Mouse (Mus musculus) adrenal gland, adult 8-10 months (tissue): ENCODE measurements around the gene Kcnq4. TPM values are rescaled to one million over a fixed set of nuclear protein-coding genes. Genes with fewer than 3 reads are reported as not detected.
A peak's percentile ranks its signal among the peaks of the same experiment; 100 is the strongest.

Experiments used
- DNase-seq: peaks from one replicate; pipeline ENCODE4 v3.0.0; 2022
- total RNA-seq, 4 experiments: library from RNA; stranded (reverse); gene quantifications; 2 replicates each; pipeline ENCODE4 v1.2.4; 2022

Kcnq4 gene
- total RNA-seq, 4 experiments from 2014 or later, result 1.8 to 3.5 (median 2.9) TPM

DNA sequence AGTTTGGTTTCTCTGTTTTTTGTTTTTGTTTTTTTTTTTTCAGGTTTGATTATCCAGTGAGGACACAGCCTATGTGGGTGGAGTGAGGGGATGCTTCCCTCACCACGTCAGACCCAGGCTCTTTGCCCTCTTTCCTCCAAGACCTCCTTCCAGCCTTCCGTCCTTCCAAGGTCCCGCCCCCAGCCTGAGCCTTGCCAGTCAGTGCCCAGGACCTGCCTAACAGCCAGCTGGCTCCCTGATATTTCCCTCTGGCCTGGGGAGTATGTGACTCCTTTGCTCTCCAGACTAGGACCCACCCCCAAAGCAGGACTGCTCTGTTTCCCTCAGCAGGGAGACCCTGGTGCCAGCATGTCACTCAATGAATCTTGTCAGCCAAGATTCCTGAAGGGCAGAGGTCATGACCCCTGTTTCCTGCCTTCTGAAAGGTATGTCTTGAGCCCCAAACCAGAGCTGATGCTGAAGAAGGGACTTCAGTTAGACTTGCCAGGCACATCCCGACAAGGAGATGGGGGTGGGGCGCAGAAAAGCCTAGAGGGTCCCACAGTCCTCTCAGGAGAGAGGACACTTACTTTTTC, 22.8 kb downstream of the Kcnq4 start:
- DNase-seq, result no peak

- no peak for DNase-seq
Measured at GRCm38 (mm10) chr4:120721574-120721973, 26.8 kb downstream of the Kcnq4 start.

- no peak for DNase-seq
Measured at GRCm38 (mm10) chr4:120719152-120719551, 29.3 kb downstream of the Kcnq4 start.

- DNase-seq, result no peak
Measured at GRCm38 (mm10) chr4:120717591-120717990, 30.8 kb downstream of the Kcnq4 start.

DNA sequence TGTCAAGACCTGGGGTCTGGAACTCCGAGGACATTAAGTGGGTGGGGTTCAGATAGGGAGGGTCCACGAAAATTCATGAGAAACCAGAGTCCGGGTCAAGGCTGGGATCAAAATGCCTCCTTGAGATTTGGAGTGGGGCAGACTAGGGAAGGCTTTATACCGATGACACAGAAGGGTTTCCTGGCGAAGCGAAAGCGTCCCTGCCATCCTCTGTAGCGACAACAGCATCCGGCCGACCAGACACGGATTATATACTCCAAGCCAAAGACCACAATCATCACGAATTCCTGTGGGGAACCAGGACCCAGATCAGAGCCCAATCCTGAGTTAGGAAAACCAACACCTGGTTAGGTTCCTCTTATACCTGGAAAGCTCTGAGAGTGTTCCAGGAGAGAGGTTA, 31.6 kb downstream of the Kcnq4 start:
- DNase-seq, result no peak

DNA sequence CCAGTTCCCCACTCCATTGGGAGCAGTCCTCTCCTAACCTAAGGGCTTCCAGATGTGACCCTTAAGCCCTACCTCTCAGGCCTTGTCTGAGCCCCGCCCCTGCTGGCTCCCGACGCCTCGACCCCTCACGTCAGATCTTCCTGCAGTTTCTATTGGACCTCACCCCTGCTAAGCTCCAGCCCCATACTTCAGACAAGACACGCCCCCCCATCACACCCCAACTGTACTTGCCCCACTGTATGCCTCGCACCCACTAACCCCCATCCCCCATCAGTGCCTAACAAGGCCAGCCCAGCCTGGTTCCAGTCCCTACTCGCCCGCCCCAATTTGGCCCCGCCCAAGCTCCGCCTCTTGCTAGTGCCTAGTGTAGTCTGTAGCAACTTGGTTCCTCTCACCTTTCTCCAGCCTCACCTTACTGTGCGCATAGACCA, 32.3 kb downstream of the Kcnq4 start:
- DNase-seq, result peak; percentile 55

DNA sequence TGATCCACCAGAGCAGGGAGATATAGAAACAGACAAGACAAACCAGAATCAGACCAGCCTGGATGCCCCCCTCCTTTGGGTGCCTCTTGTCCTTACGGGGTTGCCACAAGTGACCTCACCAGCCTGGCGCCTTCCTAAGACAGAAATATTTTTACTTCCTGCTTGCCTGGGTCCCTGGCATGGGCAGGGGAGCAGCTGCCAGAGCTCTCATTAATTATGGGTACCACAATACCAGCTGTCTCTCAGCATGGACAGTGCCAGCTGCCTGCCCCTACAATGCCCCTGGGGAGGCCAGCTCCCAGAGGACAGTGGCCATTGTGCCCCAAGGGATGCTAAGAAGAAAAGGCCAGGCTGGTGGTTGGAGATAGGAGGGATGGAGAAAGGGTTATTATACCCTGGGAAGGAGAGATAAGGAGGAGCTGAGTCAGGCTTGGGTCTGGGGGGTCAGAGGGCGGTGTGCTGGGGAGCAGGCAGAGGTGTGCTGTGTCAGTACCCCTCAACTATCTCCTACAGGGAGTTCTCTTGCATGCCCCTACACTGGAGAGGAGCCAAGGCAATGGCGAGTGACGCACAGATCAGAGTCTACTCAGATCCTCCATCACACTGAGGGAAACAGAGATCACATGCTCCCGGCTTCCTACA, 34.4 kb downstream of the Kcnq4 start:
- no peak for DNase-seq

- DNase-seq, result no peak
Measured at GRCm38 (mm10) chr4:120713021-120713420, 35.4 kb downstream of the Kcnq4 start.

- DNase-seq, result no peak
Measured at GRCm38 (mm10) chr4:120712236-120712635, 36.2 kb downstream of the Kcnq4 start.

DNA sequence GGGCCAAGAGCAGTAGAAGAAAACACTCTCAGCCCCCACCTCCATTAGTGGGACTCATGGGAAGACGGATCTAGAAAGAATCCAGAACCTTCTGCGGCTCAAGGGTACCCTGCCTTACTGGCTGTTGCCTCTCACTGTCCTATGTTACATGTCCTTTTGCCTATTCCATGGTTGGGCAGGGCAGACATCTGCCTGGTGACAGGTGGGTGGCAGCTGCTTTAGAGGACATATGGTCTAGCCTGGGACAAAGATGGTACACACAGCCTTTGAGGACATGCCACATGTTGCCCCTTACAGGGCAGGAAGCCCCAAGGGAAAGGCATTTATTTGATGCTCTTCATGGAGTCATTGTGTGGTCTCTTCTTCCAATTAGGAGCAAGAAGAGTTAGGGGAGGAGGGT, 45.9 kb downstream of the Kcnq4 start:
- no peak for DNase-seq

DNA sequence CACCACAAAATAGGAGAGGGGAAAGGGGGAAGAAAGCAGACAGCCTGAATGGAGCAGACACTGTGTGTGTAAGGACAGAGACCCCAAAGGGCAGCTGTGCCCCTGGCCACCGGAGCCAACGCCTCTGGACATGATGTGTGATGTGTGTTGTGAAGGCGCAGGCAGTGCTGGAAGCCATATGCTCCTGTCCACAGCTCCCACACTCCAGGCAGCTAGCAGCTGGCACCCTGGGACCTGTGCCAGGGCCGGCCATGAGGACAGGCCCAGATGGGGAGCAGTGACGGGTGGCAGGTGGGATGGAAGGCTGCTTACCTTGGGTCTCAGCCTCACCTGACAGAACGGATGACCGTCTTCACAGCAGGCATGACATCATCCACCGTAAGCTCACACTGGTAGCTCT, 46.4 kb downstream of the Kcnq4 start:
- DNase-seq, result no peak

GRCm38 (mm10) chr4:120701180-120701579, 47.2 kb downstream of the Kcnq4 start:
- DNase-seq, result no peak

GRCm38 (mm10) chr4:120697799-120698484, 50.5 kb downstream of the Kcnq4 start:
- DNase-seq, result no peak

GRCm38 (mm10) chr4:120697353-120697752, 51.1 kb downstream of the Kcnq4 start:
- no peak for DNase-seq

DNA sequence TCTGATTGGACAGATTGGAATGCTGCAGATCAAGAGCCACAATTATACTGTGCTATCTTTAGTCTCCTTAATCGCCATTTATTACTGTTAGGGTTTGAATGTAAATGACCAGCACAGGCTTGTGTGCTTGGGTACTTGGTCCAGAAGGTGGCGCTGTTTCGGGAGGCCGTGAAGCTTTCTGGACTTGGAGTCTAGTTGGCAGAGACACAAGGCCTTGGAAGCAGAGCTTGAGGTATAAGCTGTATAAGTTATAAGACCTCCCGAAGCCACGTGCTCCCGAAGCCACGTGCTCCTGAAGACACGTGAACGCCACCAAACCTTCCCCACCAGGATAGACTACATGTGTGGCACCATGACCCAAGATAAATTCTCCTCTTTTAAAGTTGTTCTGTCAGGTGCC, 55.7 kb downstream of the Kcnq4 start:
- peak; percentile 47 for DNase-seq

DNA sequence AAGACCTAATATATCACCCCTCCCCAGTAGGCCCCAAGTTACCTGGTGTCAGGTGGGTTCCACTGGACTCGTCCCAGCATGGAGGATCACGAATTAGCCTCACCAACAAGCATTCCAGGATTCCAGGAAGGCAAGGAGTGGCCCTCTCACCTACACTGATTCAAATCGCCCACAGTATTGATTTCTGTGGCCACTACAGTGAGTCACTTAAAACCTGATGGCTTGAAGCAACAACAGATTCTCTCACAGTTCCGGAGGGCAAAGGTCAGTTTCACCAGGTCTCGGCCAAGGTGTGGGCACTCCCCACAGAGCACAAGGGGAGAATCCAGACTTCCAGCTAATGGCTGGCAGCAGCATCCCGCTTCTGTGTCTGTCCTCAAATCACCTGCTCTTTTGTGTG, 59.1 kb downstream of the Kcnq4 start:
- no peak for DNase-seq

DNA sequence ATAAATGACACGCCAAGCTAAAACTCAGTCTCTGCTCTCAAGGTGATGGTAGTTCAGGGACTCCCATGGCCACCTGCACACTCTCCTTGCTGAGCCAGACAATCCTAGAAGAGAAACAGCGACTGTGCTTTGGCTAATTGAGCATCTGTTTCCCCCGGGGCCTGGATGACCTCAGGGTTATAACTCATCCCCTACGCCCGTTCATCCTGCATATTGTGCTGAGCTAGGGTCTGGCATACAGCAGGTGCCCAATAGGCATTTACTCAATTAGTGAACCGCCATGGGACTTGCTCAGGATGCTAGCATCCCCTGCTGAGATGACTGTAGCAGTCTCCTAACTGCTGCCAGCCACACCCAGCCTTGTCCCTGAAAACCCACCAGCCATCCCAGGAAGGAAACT, 61.1 kb downstream of the Kcnq4 start:
- DNase-seq, result no peak

- no peak for DNase-seq
Measured at GRCm38 (mm10) chr4:120683278-120683997, 65.0 kb downstream of the Kcnq4 start.

- DNase-seq, result peak; percentile 29
Measured at GRCm38 (mm10) chr4:120682168-120682567, 66.2 kb downstream of the Kcnq4 start.

GRCm38 (mm10) chr4:120680953-120681352, 67.5 kb downstream of the Kcnq4 start:
- no peak for DNase-seq

DNA sequence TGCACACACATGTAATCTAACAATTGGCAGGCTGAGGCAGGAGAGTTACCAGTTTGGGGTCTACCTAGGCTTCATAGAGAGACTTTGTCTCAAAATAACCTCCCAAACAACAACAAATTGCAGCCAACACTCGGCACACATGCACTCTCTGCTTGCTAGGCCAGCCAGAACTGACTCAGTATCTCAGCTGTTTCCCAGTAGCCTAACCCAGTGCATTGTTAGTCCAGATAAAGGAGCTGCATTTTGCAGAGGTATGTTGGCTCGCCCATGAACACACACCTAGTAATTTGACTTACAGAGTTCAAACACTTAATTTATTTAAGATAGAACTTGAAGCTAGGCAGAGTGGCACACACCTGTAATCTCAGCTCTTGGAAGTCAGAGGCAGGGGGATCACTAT, 72.8 kb downstream of the Kcnq4 start:
- no peak for DNase-seq

DNA sequence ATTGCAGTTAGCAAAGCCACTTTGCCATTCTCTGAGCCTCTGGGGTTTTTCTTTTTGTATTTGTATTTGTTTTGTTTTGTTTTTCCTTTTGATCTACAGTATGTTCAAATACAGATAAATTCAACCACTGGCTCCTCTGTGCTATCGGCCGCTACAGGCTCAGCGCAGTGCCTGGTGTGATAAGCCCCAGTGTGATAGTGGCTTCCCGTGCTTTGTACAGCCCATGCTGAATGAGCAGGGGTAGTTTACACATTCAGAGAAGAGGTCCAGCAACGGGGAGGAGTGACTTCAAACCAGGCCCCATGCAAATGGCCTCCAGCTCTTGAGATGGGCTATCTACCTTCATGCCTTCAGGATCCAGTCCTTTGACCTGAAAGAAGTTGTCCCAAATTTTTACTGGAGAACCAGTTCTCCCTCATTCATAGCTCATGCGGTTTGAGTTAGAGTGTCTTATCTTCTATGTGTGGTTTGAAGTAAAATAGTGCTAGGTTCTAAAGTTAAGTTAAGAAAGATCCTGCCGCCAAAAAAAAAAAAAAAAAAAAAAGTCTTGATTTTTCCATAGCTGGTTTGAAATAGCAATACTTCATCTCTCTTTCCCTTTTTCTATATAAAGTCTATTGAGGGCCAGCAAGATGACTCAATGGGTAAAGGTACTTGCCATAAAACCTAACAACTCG, 73.5 kb downstream of the Kcnq4 start:
- DNase-seq, result no peak

DNA sequence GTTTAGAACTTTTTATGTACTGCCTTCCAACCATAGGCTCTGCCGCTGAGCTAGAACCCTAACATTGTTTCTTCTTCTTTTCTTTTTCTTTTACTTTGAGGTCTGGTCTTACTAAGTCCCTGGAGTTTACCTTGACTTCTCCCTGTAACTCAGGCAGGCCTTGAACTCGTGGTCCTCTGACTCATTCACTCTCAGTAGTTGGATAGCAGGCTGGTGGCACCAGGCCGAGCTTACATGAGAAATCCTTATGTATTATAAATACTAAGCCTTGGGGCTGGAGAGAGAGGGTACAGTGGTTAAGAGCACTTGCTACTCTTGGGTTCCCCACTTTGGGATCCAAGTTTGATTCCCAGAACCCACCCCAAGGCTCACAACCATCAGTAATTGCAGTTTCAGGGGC, 74.8 kb downstream of the Kcnq4 start:
- peak; percentile 76 for DNase-seq
